Mouse (Mus musculus) small intestine, adult 2 months (tissue): ENCODE measurements at regions not wholly inside any gene's neighbourhood (a gene's known extent, or its start where the extent isn't known, plus 50 kb on each side); places are given as distances from the start of the nearest gene placed in this dataset.

Experiments used
- H3K27ac ChIP-seq: fragments of 200-500 bp; 2 replicates; pipeline ENCODE4 v1.5.1; 2012; ENCODE audit warnings: low read depth, low read length, control low read depth, inconsistent platforms; ENCODE audit not compliant: insufficient read depth
- H3K27me3 ChIP-seq: fragments of 200-500 bp; 2 replicates; pipeline ENCODE4 v1.6.1; 2012; ENCODE audit warnings: mild to moderate bottlenecking, moderate library complexity, low read length, inconsistent platforms; ENCODE audit not compliant: control insufficient read depth, insufficient read depth
- H3K36me3 ChIP-seq: fragments of 200-500 bp; 2 replicates; pipeline ENCODE4 v1.6.1; 2012; ENCODE audit warnings: mild to moderate bottlenecking, low read length, control low read depth, inconsistent platforms; ENCODE audit not compliant: control insufficient read depth, insufficient read depth
- H3K4me1 ChIP-seq: fragments of 200-500 bp; 2 replicates; pipeline ENCODE4 v1.6.1; 2012; ENCODE audit warnings: low read length, inconsistent platforms, mixed read lengths; ENCODE audit not compliant: control insufficient read depth, insufficient read depth, insufficient read length
- H3K4me3 ChIP-seq: fragments of 200-500 bp; 2 replicates; pipeline ENCODE4 v1.5.1; 2012; ENCODE audit warnings: low read depth, mild to moderate bottlenecking, control low read depth, inconsistent platforms, low read length, moderate library complexity
- CTCF ChIP-seq: fragments of 200-500 bp; IDR thresholded peaks from 2 replicates; pipeline ENCODE4 v1.5.1; 2012; ENCODE audit warnings: low read depth, mild to moderate bottlenecking, control low read depth, inconsistent platforms, low read length, moderate library complexity, mixed read lengths; ENCODE audit not compliant: insufficient replicate concordance, insufficient read length; ENCODE audit errors: extremely low read depth
- POLR2A ChIP-seq: fragments of 200-500 bp; IDR thresholded peaks from 2 replicates; pipeline ENCODE4 v1.6.1; 2012; ENCODE audit warnings: low read depth, mild to moderate bottlenecking, control low read depth, inconsistent platforms, low read length, moderate library complexity
- WGBS: fragments of 180-500 bp; shearing (Covaris S2); methylation state at CpG from one replicate; pipeline ENCODE4 v1.1.7; 2018; 5-methylcytosine and 5-hydroxymethylcytosine counted together

GRCm38 (mm10) chr8:79491156-79491698 is 91.9 kb upstream of the Smad1 start:
- 50% methylated on average over 10 of the region's 10 CpGs for WGBS
- Histone ChIP-seq H3K36me3 (no peaks in the 10 kb centered on the region), H3K4me1 (no peaks in the 10 kb centered on the region), H3K4me3 (no peak overlapping the region), H3K27me3 (no peaks in the 10 kb centered on the region), H3K27ac (no peak overlapping the region)
- TF ChIP-seq POLR2A (no peak), CTCF (no peak)

- H3K27ac ChIP-seq, result no peak overlapping the region
- no peaks in the 10 kb centered on the region for H3K27me3 ChIP-seq
- TF ChIP-seq POLR2A (no peak), CTCF (no peak)
- no peaks in the 10 kb centered on the region for H3K36me3 ChIP-seq
- no peak overlapping the region for H3K4me3 ChIP-seq
- no peaks in the 10 kb centered on the region for H3K4me1 ChIP-seq
- WGBS, result 44% methylated on average over 4 of the region's 4 CpGs
These were observed 91.4 kb upstream of the Smad1 start for GRCm38 (mm10) chr8:79490739-79491138.

- TF ChIP-seq CTCF, result no peak
- no peak for TF ChIP-seq POLR2A
- Histone ChIP-seq H3K27ac (no peak overlapping the region), H3K27me3 (no peaks in the 10 kb centered on the region), H3K36me3 (no peaks in the 10 kb centered on the region), H3K4me1 (no peaks in the 10 kb centered on the region), H3K4me3 (no peak overlapping the region)
- WGBS, result 53% methylated on average over 2 of the region's 2 CpGs
These were observed 89.5 kb upstream of the Smad1 start for GRCm38 (mm10) chr8:79488861-79489260.

GRCm38 (mm10) chr8:79487597-79487996 is 88.3 kb upstream of the Smad1 start:
- Histone ChIP-seq H3K27ac (no peak overlapping the region), H3K36me3 (no peaks in the 10 kb centered on the region), H3K4me1 (no peaks in the 10 kb centered on the region), H3K4me3 (no peak overlapping the region), H3K27me3 (no peaks in the 10 kb centered on the region)
- TF ChIP-seq POLR2A, result no peak
- TF ChIP-seq CTCF, result no peak
- 83% methylated on average over 6 of the region's 6 CpGs for WGBS

GRCm38 (mm10) chr8:79479326-79479725 is 80.0 kb upstream of the Smad1 start:
- no peak overlapping the region for H3K4me3 ChIP-seq
- WGBS, result 91% methylated on average over 8 of the region's 8 CpGs
- no peaks in the 10 kb centered on the region; the same call in 1 of the 2 replicates for H3K27me3 ChIP-seq
- no peaks in the 10 kb centered on the region for H3K36me3 ChIP-seq
- no peak overlapping the region for H3K27ac ChIP-seq
- H3K4me1 ChIP-seq, result no peaks in the 10 kb centered on the region; the same call in 1 of the 2 replicates
- no peak for TF ChIP-seq POLR2A

GRCm38 (mm10) chr8:79476012-79476411 is 76.7 kb upstream of the Smad1 start:
- H3K27me3 ChIP-seq, result no peaks in the 10 kb centered on the region; the same call in 1 of the 2 replicates
- WGBS, result 88% methylated on average over 5 of the region's 5 CpGs

GRCm38 (mm10) chr8:79474679-79475078 is 75.4 kb upstream of the Smad1 start:
- no peaks in the 10 kb centered on the region; the same call in 1 of the 2 replicates for H3K27me3 ChIP-seq
- H3K36me3 ChIP-seq, result no peaks in the 10 kb centered on the region
- WGBS, result 69% methylated on average over 8 of the region's 8 CpGs
- no peaks in the 10 kb centered on the region; the same call in 1 of the 2 replicates for H3K4me1 ChIP-seq
- no peak overlapping the region for H3K4me3 ChIP-seq
- H3K27ac ChIP-seq, result no peak overlapping the region
- TF ChIP-seq POLR2A (no peak), CTCF (no peak)

More at GRCm38 (mm10) chr8:79476012-79476411, 76.7 kb upstream of the Smad1 start:
- H3K4me1 ChIP-seq, result no peaks in the 10 kb centered on the region; the same call in 1 of the 2 replicates
- TF ChIP-seq POLR2A, result no peak
- no peak for TF ChIP-seq CTCF
- H3K4me3 ChIP-seq, result no peak overlapping the region
- H3K36me3 ChIP-seq, result no peaks in the 10 kb centered on the region
- no peak overlapping the region for H3K27ac ChIP-seq
